Mouse (Mus musculus) MEL (cell line): ENCODE results near the gene Prrc2b.

ENCODE experiments used
- CTCF ChIP-seq, 3 experiments: IDR thresholded peaks in 2 of 3; conservative IDR thresholded peaks in 1 of 3; 2 replicates each; pipeline ENCODE4 v1.5.1; 2011 to 2012; ENCODE audit warnings: low read length in 3 of 3, low read depth in 2 of 3, mild to moderate bottlenecking in 2 of 3, improper control_type of control experiment in 1 of 3, inconsistent platforms in 1 of 3, mixed read lengths in 1 of 3, moderate library complexity in 1 of 3; ENCODE audit not compliant: control insufficient read depth in 1 of 3, insufficient read depth in 1 of 3, poor library complexity in 1 of 3, severe bottlenecking in 1 of 3
- GATA1 ChIP-seq: IDR thresholded peaks from 2 replicates; pipeline ENCODE4 v1.6.1; 2011; ENCODE audit warnings: low read depth, low read length, improper control_type of control experiment
- POLR2AphosphoS2 ChIP-seq: IDR thresholded peaks from 2 replicates; pipeline ENCODE4 v1.6.1; 2011; ENCODE audit warnings: low read length, improper control_type of control experiment
- RCOR1 ChIP-seq: IDR thresholded peaks from 2 replicates; pipeline ENCODE4 v1.6.1; 2012; ENCODE audit warnings: low read depth, mild to moderate bottlenecking, inconsistent platforms, low read length, improper control_type of control experiment
- SIN3A ChIP-seq: IDR thresholded peaks from 2 replicates; pipeline ENCODE4 v1.6.1; 2012; ENCODE audit warnings: low read length, improper control_type of control experiment, inconsistent platforms
- TAL1 ChIP-seq: IDR thresholded peaks from 2 replicates; pipeline ENCODE4 v1.6.1; 2012; ENCODE audit warnings: mild to moderate bottlenecking, inconsistent platforms, low read length, moderate library complexity, mixed read lengths
- TBP ChIP-seq: IDR thresholded peaks from 2 replicates; pipeline ENCODE4 v1.8.0; 2011; ENCODE audit warnings: low read depth, low read length, improper control_type of control experiment
- USF2 ChIP-seq, 2 experiments: IDR thresholded peaks; 2 replicates each; pipeline ENCODE4 v1.6.1; 2011 to 2012; ENCODE audit warnings: improper control_type of control experiment in 2 of 2, low read length in 2 of 2, borderline replicate concordance in 1 of 2, inconsistent platforms in 1 of 2, low read depth in 1 of 2, mild to moderate bottlenecking in 1 of 2; ENCODE audit not compliant: insufficient read depth in 1 of 2
- ZNF384 ChIP-seq: IDR thresholded peaks from 2 replicates; pipeline ENCODE4 v1.6.1; 2012; ENCODE audit warnings: low read depth, mild to moderate bottlenecking, inconsistent platforms, low read length, improper control_type of control experiment

GRCm38 (mm10) chr2:32175508-32175907, 24.6 kb downstream of the Prrc2b start:
- TF ChIP-seq TBP = no peak
- no peak for TF ChIP-seq POLR2AphosphoS2
- TF ChIP-seq RCOR1 = no peak
- TF ChIP-seq CTCF (IDR thresholded peaks at IDR 0.05 in 2 of 3, conservative IDR thresholded peaks at IDR 0.05 in 1 of 3; ENCODE audit: control insufficient read depth in 1 of 3, insufficient read depth in 1 of 3, low read depth in 2 of 3, low read length in 3 of 3, poor library complexity in 1 of 3, severe bottlenecking in 1 of 3) = no peak
- TF ChIP-seq SIN3A = no peak
- no peak for TF ChIP-seq TAL1
- TF ChIP-seq ZNF384 = no peak
- no peak for TF ChIP-seq USF2 (IDR thresholded peaks at IDR 0.05; ENCODE audit: borderline replicate concordance in 1 of 2, insufficient read depth in 1 of 2, low read depth in 1 of 2, low read length in 2 of 2)
- no peak for TF ChIP-seq GATA1
